In the genomic region with DNA sequence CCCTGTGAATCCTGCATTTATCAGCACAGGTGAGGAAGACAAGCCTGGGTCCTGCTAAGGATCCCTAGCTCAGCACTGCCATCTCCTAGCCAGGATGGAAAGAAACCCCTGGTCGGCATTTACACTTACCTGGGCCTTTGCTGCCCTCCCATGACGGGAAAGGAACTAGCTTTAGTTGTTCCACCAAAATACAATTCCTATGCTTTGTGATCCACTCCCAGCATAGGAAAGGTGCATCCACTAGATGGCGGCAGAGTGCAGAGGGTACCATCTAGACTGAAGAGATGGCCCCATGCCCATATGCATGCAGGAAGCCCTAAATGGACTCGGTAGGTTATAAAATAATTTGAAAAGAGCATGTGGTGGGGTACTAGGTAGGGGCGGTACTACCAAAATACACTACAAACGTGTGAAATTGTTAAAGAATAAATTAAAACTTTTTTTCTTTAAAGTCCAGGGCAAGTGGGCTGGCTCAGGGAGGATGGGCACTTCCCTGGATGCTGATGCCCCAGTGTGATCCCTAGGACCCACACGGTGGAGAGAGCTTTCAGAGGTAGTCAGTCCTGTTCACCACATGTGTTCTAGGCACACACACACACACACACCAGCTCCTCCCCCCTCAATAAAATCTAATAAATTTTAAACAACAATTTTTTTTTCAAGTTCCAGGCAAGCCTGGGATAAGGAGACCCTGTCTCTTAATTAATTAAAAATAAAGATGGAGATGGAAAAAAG, we compare ENCODE assay signal across 8 mouse cellular contexts. TPM values are rescaled to one million over a fixed set of nuclear protein-coding genes. Genes with fewer than 3 reads are reported as not detected.
DNase-seq lines count a peak whose midpoint lies in the region; ATAC-seq and TF ChIP-seq lines count a peak whose summit lies in the region.

No protein-coding gene starts in this region.

- H3K4me3 ChIP-seq in hindbrain, embryonic 11.5 days (ENCODE audit: low read depth, low read length): no peak overlapping the region

- peaks cover 14% of the 10 kb centered on the region for H3K36me3 ChIP-seq in hindbrain, embryonic 11.5 days (ENCODE audit: control insufficient read depth, insufficient read depth, low read length)

- in situ Hi-C loops in Patski (cut with MboI; ENCODE audit: low pct_unique_long_range_greater_than_20kb): no loop called here

- 20% methylated on average over 7 of the region's 7 CpGs for WGBS in hindbrain, embryonic 11.5 days

- H3K27ac ChIP-seq in hindbrain, embryonic 11.5 days (ENCODE audit: low read depth, low read length): no peak overlapping the region

- 0 out of 2 replicates have a peak, but pooled peaks cover 2% of the 10 kb centered on the region for H3K4me1 ChIP-seq in hindbrain, embryonic 11.5 days (replicated peaks; ENCODE audit: control insufficient read depth, insufficient read depth, low read length)

- H3K27me3 ChIP-seq in Patski: no peaks in the 10 kb centered on the region
- H3K27me3 ChIP-seq in hindbrain, embryonic 11.5 days (ENCODE audit: control insufficient read depth, insufficient read depth, low read length): no peaks in the 10 kb centered on the region

- no peak overlapping the region for H3K9ac ChIP-seq in hindbrain, embryonic 11.5 days (ENCODE audit: low read depth, low read length)

- no peak for DNase-seq in Patski (ENCODE audit: low read depth, low spot score)
- DNase-seq in cerebellum, adult 9-11 months: peak; percentile 65
- peak; percentile 56 to 94 for DNase-seq in frontal cortex, adult 2 months (ENCODE audit: extremely low spot score in 1 of 2, low spot score in 1 of 2)
- DNase-seq in hindbrain, embryonic 11.5 days (ENCODE audit: low spot score): peak; percentile 86
- DNase-seq in layer of hippocampus, adult 9-11 months: peak; percentile 72
- peak; percentile 95 for DNase-seq in lung, postnatal 14 days
- DNase-seq in retina, postnatal 7 days (ENCODE audit: low read depth, low spot score): peak; percentile 63
- peak; percentile 93 to 96 for DNase-seq in thymus, postnatal 36 days

- peak; percentile 92 for TF ChIP-seq CTCF in Patski (IDR thresholded peaks at IDR 0.05)

- ATAC-seq in Patski: no peak
- ATAC-seq in hindbrain, embryonic 11.5 days (ENCODE audit: low FRiP score): peak; percentile 57

- no peaks in the 10 kb centered on the region for H3K9me3 ChIP-seq in hindbrain, embryonic 11.5 days (ENCODE audit: control insufficient read depth, low read length)

- POLR2A ChIA-PET in Patski (lab: Charles Lee): no interaction called here

- CTCF ChIA-PET in Patski (lab: Charles Lee): interaction anchor here (0.8 to 3.7 kb wide), 17 partner anchors 8 to 242 kb away, joined by 3 to 24 read pairs (median 5); a partner anchor contains a TSS

- no peak overlapping the region for H3K4me2 ChIP-seq in hindbrain, embryonic 11.5 days (replicated peaks; ENCODE audit: low read depth, low read length)

RNA-seq across cellular contexts. Expression of a gene that starts 14.7 kb away (rescaled TPM):
- 174 TPM for polyA plus RNA-seq in Patski (2021)
- 204 and 283 TPM in 2 replicates for polyA plus RNA-seq in frontal cortex, adult 2 months (2012; rRNA removed)
- 270 and 300 TPM in 2 replicates for polyA plus RNA-seq in hindbrain, embryonic 11.5 days (2014; fragmentation: Nextera tagmentation; extraction: Ambion mirVana)

RNA-seq across cellular contexts. Expression of a gene that starts 14.8 kb away (rescaled TPM):
- 113 TPM for polyA plus RNA-seq in Patski (2021)
- 57.3 and 71.9 TPM in 2 replicates for polyA plus RNA-seq in frontal cortex, adult 2 months (2012; rRNA removed)
- 44.0 and 47.2 TPM in 2 replicates for polyA plus RNA-seq in hindbrain, embryonic 11.5 days (2014; fragmentation: Nextera tagmentation; extraction: Ambion mirVana)

RNA-seq across cellular contexts. Expression of a gene that starts 45.6 kb away (rescaled TPM):
- polyA plus RNA-seq in Patski (2021): 0.04 TPM
- not detected in 2 replicates for polyA plus RNA-seq in frontal cortex, adult 2 months (2012; rRNA removed)
- polyA plus RNA-seq in hindbrain, embryonic 11.5 days (2014; fragmentation: Nextera tagmentation; extraction: Ambion mirVana): not detected in 2 replicates
